Mouse (Mus musculus) bone marrow, adult 2 months (tissue): ENCODE measurements around the gene Cavin1.

Experiments
- CTCF ChIP-seq: fragments of 200-500 bp; IDR thresholded peaks from 2 replicates; pipeline ENCODE4 v1.5.1; 2011; ENCODE audit warnings: low read length, control low read depth; ENCODE audit not compliant: control insufficient read depth, insufficient read depth
- POLR2A ChIP-seq: fragments of 200-500 bp; IDR thresholded peaks from 2 replicates; pipeline ENCODE4 v1.6.1; 2011; ENCODE audit warnings: low read depth, mild to moderate bottlenecking, control low read depth, low read length, borderline replicate concordance; ENCODE audit not compliant: control insufficient read depth

DNA sequence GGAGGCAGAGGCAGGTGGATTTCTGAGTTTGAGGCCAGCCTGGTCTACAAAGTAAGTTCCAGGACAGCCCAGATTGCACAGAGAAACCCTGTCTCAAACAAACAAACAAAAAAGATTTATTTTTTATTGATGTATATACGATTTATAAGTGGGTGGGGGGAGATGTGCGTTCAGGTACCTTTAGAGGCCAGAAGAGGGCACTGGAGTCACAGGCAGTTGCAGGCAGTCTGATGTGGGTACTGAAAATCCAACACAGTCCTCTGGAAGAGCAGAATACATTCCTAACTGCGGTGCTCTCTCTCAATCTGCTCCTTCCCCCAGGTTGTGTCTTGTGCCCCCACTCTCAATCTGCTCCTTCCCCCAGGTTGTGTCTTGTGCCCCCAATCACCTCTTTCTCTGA lies 14.9 kb upstream of the Cavin1 start:
- TF ChIP-seq POLR2A (no peak), CTCF (peak; percentile 71)
